Mouse (Mus musculus): ENCODE measurements around the gene Porcn. TPM values are rescaled to one million over a fixed set of nuclear protein-coding genes. Genes with fewer than 3 reads are reported as not detected.

Gene Porcn
- 50.7 and 55.4 TPM in 2 replicates for polyA plus RNA-seq (2015; fragmentation: Nextera tagmentation; extraction: Ambion mirVana)

- Histone ChIP-seq H3K27me3 (replicated peaks; ENCODE audit: control insufficient read depth, insufficient read depth, low read length) (no peaks in the 10 kb centered on the region), H3K9me3 (ENCODE audit: control insufficient read depth, low read length) (no peaks in the 10 kb centered on the region), H3K36me3 (ENCODE audit: control insufficient read depth, insufficient read depth, low read length) (no peaks in the 10 kb centered on the region), H3K4me1 (ENCODE audit: control insufficient read depth, insufficient read depth, low read depth, low read length) (no peaks in the 10 kb centered on the region), H3K9ac (ENCODE audit: low read depth, low read length) (peak within 1 kb of the TSS; percentile 66), H3K4me2 (ENCODE audit: low read length) (peak within 1 kb of the TSS; percentile 54), H3K4me3 (ENCODE audit: low read length) (peak within 1 kb of the TSS; percentile 49), H3K27ac (ENCODE audit: low read depth, low read length) (peak within 1 kb of the TSS; percentile 75)
- ATAC-seq: peak; percentile 96
- 18% methylated on average over 33 of the region's 46 CpGs for WGBS
Observed at GRCm38 (mm10) chrX:8206015-8206693, at the start of gene Porcn. Gene Porcn, minus strand, starts transcription at chrX:8206525.

GRCm38 (mm10) chrX:8255807-8256206 is 49.5 kb upstream of the Porcn start:
- WGBS: 56% methylated on average over 2 of the region's 6 CpGs
- ATAC-seq: no peak
- H3K4me1 ChIP-seq (ENCODE audit: control insufficient read depth, insufficient read depth, low read depth, low read length): peaks cover 4% of the 10 kb centered on the region

GRCm38 (mm10) chrX:8253711-8254110 is 47.4 kb upstream of the Porcn start:
- H3K4me1 ChIP-seq (ENCODE audit: control insufficient read depth, insufficient read depth, low read depth, low read length): peaks cover 4% of the 10 kb centered on the region
- H3K36me3 ChIP-seq (ENCODE audit: control insufficient read depth, insufficient read depth, low read length): no peaks in the 10 kb centered on the region
- no peak overlapping the region for H3K27ac ChIP-seq (ENCODE audit: low read depth, low read length)
- no peak overlapping the region for H3K4me2 ChIP-seq (ENCODE audit: low read length)
- no peaks in the 10 kb centered on the region for H3K27me3 ChIP-seq (replicated peaks; ENCODE audit: control insufficient read depth, insufficient read depth, low read length)
- no peaks in the 10 kb centered on the region; the same call in 1 of the 2 replicates for H3K9me3 ChIP-seq (ENCODE audit: control insufficient read depth, low read length)
- WGBS: 74% methylated on average over 2 of the region's 2 CpGs
- no peak overlapping the region for H3K4me3 ChIP-seq (ENCODE audit: low read length)
- H3K9ac ChIP-seq (ENCODE audit: low read depth, low read length): no peak overlapping the region
- ATAC-seq: no peak

More at GRCm38 (mm10) chrX:8255807-8256206, 49.5 kb upstream of the Porcn start:
- Histone ChIP-seq H3K27me3 (replicated peaks; ENCODE audit: control insufficient read depth, insufficient read depth, low read length) (no peaks in the 10 kb centered on the region), H3K9ac (ENCODE audit: low read depth, low read length) (no peak overlapping the region), H3K27ac (ENCODE audit: low read depth, low read length) (no peak overlapping the region), H3K4me2 (ENCODE audit: low read length) (no peak overlapping the region), H3K9me3 (ENCODE audit: control insufficient read depth, low read length) (no peaks in the 10 kb centered on the region; the same call in 1 of the 2 replicates), H3K4me3 (ENCODE audit: low read length) (no peak overlapping the region), H3K36me3 (ENCODE audit: control insufficient read depth, insufficient read depth, low read length) (no peaks in the 10 kb centered on the region)

- Histone ChIP-seq H3K9ac (ENCODE audit: low read depth, low read length) (peak within 1 kb of the TSS; percentile 67), H3K4me2 (ENCODE audit: low read length) (peak within 1 kb of the TSS; percentile 61), H3K27ac (ENCODE audit: low read depth, low read length) (peak within 1 kb of the TSS; percentile 78), H3K4me3 (ENCODE audit: low read length) (peak within 1 kb of the TSS; percentile 58), H3K27me3 (replicated peaks; ENCODE audit: control insufficient read depth, insufficient read depth, low read length) (no peaks in the 10 kb centered on the region), H3K36me3 (ENCODE audit: control insufficient read depth, insufficient read depth, low read length) (no peaks in the 10 kb centered on the region), H3K9me3 (ENCODE audit: control insufficient read depth, low read length) (no peaks in the 10 kb centered on the region; the same call in 1 of the 2 replicates), H3K4me1 (ENCODE audit: control insufficient read depth, insufficient read depth, low read depth, low read length) (peaks cover 4% of the 10 kb centered on the region)
- 16% methylated on average over 45 of the region's 45 CpGs for WGBS
- peak; percentile 96 for ATAC-seq
Observed at GRCm38 (mm10) chrX:8252334-8253285, 46.3 kb upstream of the Porcn start, which contains the start of gene Ftsj1. Gene Ftsj1, minus strand, starts transcription at chrX:8252406.

- Histone ChIP-seq H3K4me1 (ENCODE audit: control insufficient read depth, insufficient read depth, low read depth, low read length) (peaks cover 4% of the 10 kb centered on the region), H3K4me3 (ENCODE audit: low read length) (peak overlapping the region; percentile 58), H3K9ac (ENCODE audit: low read depth, low read length) (peak overlapping the region; percentile 49), H3K9me3 (ENCODE audit: control insufficient read depth, low read length) (no peaks in the 10 kb centered on the region; the same call in 1 of the 2 replicates), H3K4me2 (ENCODE audit: low read length) (peak overlapping the region; percentile 61), H3K36me3 (ENCODE audit: control insufficient read depth, insufficient read depth, low read length) (no peaks in the 10 kb centered on the region), H3K27me3 (replicated peaks; ENCODE audit: control insufficient read depth, insufficient read depth, low read length) (no peaks in the 10 kb centered on the region), H3K27ac (ENCODE audit: low read depth, low read length) (no peak overlapping the region)
- 12% methylated on average over 18 of the region's 18 CpGs for WGBS
- peak; percentile 71 for ATAC-seq
Observed at GRCm38 (mm10) chrX:8251789-8252333, 45.5 kb upstream of the Porcn start.

- Histone ChIP-seq H3K4me1 (ENCODE audit: control insufficient read depth, insufficient read depth, low read depth, low read length) (peaks cover 4% of the 10 kb centered on the region), H3K4me3 (ENCODE audit: low read length) (no peak overlapping the region), H3K36me3 (ENCODE audit: control insufficient read depth, insufficient read depth, low read length) (no peaks in the 10 kb centered on the region), H3K9me3 (ENCODE audit: control insufficient read depth, low read length) (no peaks in the 10 kb centered on the region; the same call in 1 of the 2 replicates), H3K27ac (ENCODE audit: low read depth, low read length) (no peak overlapping the region), H3K9ac (ENCODE audit: low read depth, low read length) (no peak overlapping the region), H3K4me2 (ENCODE audit: low read length) (no peak overlapping the region), H3K27me3 (replicated peaks; ENCODE audit: control insufficient read depth, insufficient read depth, low read length) (no peaks in the 10 kb centered on the region)
- 93% methylated on average over 8 of the region's 8 CpGs for WGBS
- no peak for ATAC-seq
Observed at GRCm38 (mm10) chrX:8248542-8249120, 42.3 kb upstream of the Porcn start.

GRCm38 (mm10) chrX:8247680-8248079 is 41.4 kb upstream of the Porcn start:
- WGBS: 84% methylated on average over 2 of the region's 2 CpGs
- ATAC-seq: no peak
- Histone ChIP-seq H3K4me2 (ENCODE audit: low read length) (no peak overlapping the region), H3K36me3 (ENCODE audit: control insufficient read depth, insufficient read depth, low read length) (no peaks in the 10 kb centered on the region), H3K9ac (ENCODE audit: low read depth, low read length) (no peak overlapping the region), H3K9me3 (ENCODE audit: control insufficient read depth, low read length) (no peaks in the 10 kb centered on the region; the same call in 1 of the 2 replicates), H3K4me1 (ENCODE audit: control insufficient read depth, insufficient read depth, low read depth, low read length) (peaks cover 4% of the 10 kb centered on the region), H3K4me3 (ENCODE audit: low read length) (no peak overlapping the region), H3K27ac (ENCODE audit: low read depth, low read length) (no peak overlapping the region), H3K27me3 (replicated peaks; ENCODE audit: control insufficient read depth, insufficient read depth, low read length) (no peaks in the 10 kb centered on the region)

GRCm38 (mm10) chrX:8238804-8239395 is 32.6 kb upstream of the Porcn start:
- ATAC-seq: no peak
- no peaks in the 10 kb centered on the region for H3K27me3 ChIP-seq (replicated peaks; ENCODE audit: control insufficient read depth, insufficient read depth, low read length)
- WGBS: 80% methylated on average over 13 of the region's 13 CpGs

More at GRCm38 (mm10) chrX:8238804-8239395, 32.6 kb upstream of the Porcn start:
- no peak overlapping the region for H3K9ac ChIP-seq (ENCODE audit: low read depth, low read length)
- no peaks in the 10 kb centered on the region for H3K4me1 ChIP-seq (ENCODE audit: control insufficient read depth, insufficient read depth, low read depth, low read length)
- no peak overlapping the region for H3K4me2 ChIP-seq (ENCODE audit: low read length)
- no peak overlapping the region for H3K4me3 ChIP-seq (ENCODE audit: low read length)
- no peaks in the 10 kb centered on the region for H3K9me3 ChIP-seq (ENCODE audit: control insufficient read depth, low read length)
- no peak overlapping the region for H3K27ac ChIP-seq (ENCODE audit: low read depth, low read length)
- peaks cover 3% of the 10 kb centered on the region; the same call in 1 of the 2 replicates for H3K36me3 ChIP-seq (ENCODE audit: control insufficient read depth, insufficient read depth, low read length)
